Mouse (Mus musculus): ENCODE data around the gene Lman2. TPM values are rescaled to one million over a fixed set of nuclear protein-coding genes. Genes with fewer than 3 reads are reported as not detected.
A peak's percentile ranks its signal among the peaks of the same experiment; 100 is the strongest.

The Lman2 gene
- polyA plus RNA-seq, 1 experiment from 2014 or later, result 85.3 TPM

GRCm38 (mm10) chr13:55327169-55327568 is 35.4 kb downstream of the Lman2 start:
- 55% methylated on average over 4 of the region's 4 CpGs for WGBS
- no peaks in the 10 kb centered on the region for H3K27me3 ChIP-seq (ENCODE audit: control insufficient read depth, insufficient read depth, low read length)
- DNase-seq (ENCODE audit: low spot score), result no peak
- no peak overlapping the region for H3K27ac ChIP-seq (replicated peaks; ENCODE audit: low read depth, low read length)
- no peak overlapping the region for H3K4me3 ChIP-seq (ENCODE audit: low read depth, low read length)
- peaks cover 21% of the 10 kb centered on the region for H3K4me1 ChIP-seq (ENCODE audit: control insufficient read depth, insufficient read depth, low read length)
- no peaks in the 10 kb centered on the region for H3K9me3 ChIP-seq (ENCODE audit: control insufficient read depth, low read length)
- no peak for ATAC-seq (ENCODE audit: insufficient number of reproducible peaks, low FRiP score, low TSS enrichment, low read depth)
- peaks cover 15% of the 10 kb centered on the region for H3K36me3 ChIP-seq (ENCODE audit: control insufficient read depth, insufficient read depth, low read length)
- no peak overlapping the region for H3K9ac ChIP-seq (ENCODE audit: low read length)
- no peak overlapping the region for H3K4me2 ChIP-seq (ENCODE audit: low read depth, severe bottlenecking)

GRCm38 (mm10) chr13:55325596-55325995 is 37.0 kb downstream of the Lman2 start:
- no peaks in the 10 kb centered on the region for H3K9me3 ChIP-seq (ENCODE audit: control insufficient read depth, low read length)
- peaks cover 22% of the 10 kb centered on the region for H3K4me1 ChIP-seq (ENCODE audit: control insufficient read depth, insufficient read depth, low read length)
- no peak overlapping the region for H3K4me2 ChIP-seq (ENCODE audit: low read depth, severe bottlenecking)
- no peak overlapping the region for H3K4me3 ChIP-seq (ENCODE audit: low read depth, low read length)
- no peak overlapping the region for H3K27ac ChIP-seq (replicated peaks; ENCODE audit: low read depth, low read length)
- WGBS, result 89% methylated on average over 11 of the region's 11 CpGs
- DNase-seq (ENCODE audit: low spot score) (no peak), ATAC-seq (ENCODE audit: insufficient number of reproducible peaks, low FRiP score, low TSS enrichment, low read depth) (no peak)
- no peak overlapping the region for H3K9ac ChIP-seq (ENCODE audit: low read length)
- H3K36me3 ChIP-seq (ENCODE audit: control insufficient read depth, insufficient read depth, low read length), result peaks cover 15% of the 10 kb centered on the region
- H3K27me3 ChIP-seq (ENCODE audit: control insufficient read depth, insufficient read depth, low read length), result no peaks in the 10 kb centered on the region

GRCm38 (mm10) chr13:55322130-55322825 is 40.3 kb downstream of the Lman2 start:
- peak; percentile 51 for DNase-seq (ENCODE audit: low spot score)
- Histone ChIP-seq H3K9me3 (ENCODE audit: control insufficient read depth, low read length) (no peaks in the 10 kb centered on the region), H3K9ac (ENCODE audit: low read length) (peak overlapping the region; percentile 91), H3K4me3 (ENCODE audit: low read depth, low read length) (peak overlapping the region; percentile 96), H3K27ac (replicated peaks; ENCODE audit: low read depth, low read length) (no peak overlapping the region), H3K4me2 (ENCODE audit: low read depth, severe bottlenecking) (peak overlapping the region; percentile 95), H3K4me1 (ENCODE audit: control insufficient read depth, insufficient read depth, low read length) (peaks cover 13% of the 10 kb centered on the region; the same call in 1 of the 2 replicates), H3K27me3 (ENCODE audit: control insufficient read depth, insufficient read depth, low read length) (no peaks in the 10 kb centered on the region), H3K36me3 (ENCODE audit: control insufficient read depth, insufficient read depth, low read length) (peaks cover 15% of the 10 kb centered on the region)
- ATAC-seq (ENCODE audit: insufficient number of reproducible peaks, low FRiP score, low TSS enrichment, low read depth), result no peak
- 1% methylated on average over 31 of the region's 31 CpGs for WGBS

- H3K4me2 ChIP-seq (ENCODE audit: low read depth, severe bottlenecking), result peak within 1 kb of the TSS; percentile 95
- peaks cover 11% of the 10 kb centered on the region for H3K36me3 ChIP-seq (ENCODE audit: control insufficient read depth, insufficient read depth, low read length)
- ATAC-seq (ENCODE audit: insufficient number of reproducible peaks, low FRiP score, low TSS enrichment, low read depth) (peak; percentile 80), DNase-seq (ENCODE audit: low spot score) (peak; percentile 91)
- H3K4me1 ChIP-seq (ENCODE audit: control insufficient read depth, insufficient read depth, low read length), result peaks cover 13% of the 10 kb centered on the region; the same call in 1 of the 2 replicates
- peak within 1 kb of the TSS; percentile 96 for H3K4me3 ChIP-seq (ENCODE audit: low read depth, low read length)
- no peak within 1 kb of the TSS; the same call in 1 of the 2 replicates for H3K27ac ChIP-seq (replicated peaks; ENCODE audit: low read depth, low read length)
- under 1% methylated on average over 73 of the region's 73 CpGs for WGBS
- no peaks in the 10 kb centered on the region for H3K27me3 ChIP-seq (ENCODE audit: control insufficient read depth, insufficient read depth, low read length)
- no peaks in the 10 kb centered on the region for H3K9me3 ChIP-seq (ENCODE audit: control insufficient read depth, low read length)
- H3K9ac ChIP-seq (ENCODE audit: low read length), result peak within 1 kb of the TSS; percentile 91
These were observed 41.0 kb downstream of the Lman2 start, which contains the start of gene Rab24 for GRCm38 (mm10) chr13:55321434-55322129. Gene Rab24 (minus strand): TSS chr13:55321946.

- peak within 1 kb of the TSS; percentile 95 for H3K4me2 ChIP-seq (ENCODE audit: low read depth, severe bottlenecking)
- H3K27me3 ChIP-seq (ENCODE audit: control insufficient read depth, insufficient read depth, low read length), result no peaks in the 10 kb centered on the region
- no peak within 1 kb of the TSS; the same call in 1 of the 2 replicates for H3K27ac ChIP-seq (replicated peaks; ENCODE audit: low read depth, low read length)
- H3K4me1 ChIP-seq (ENCODE audit: control insufficient read depth, insufficient read depth, low read length), result peaks cover 13% of the 10 kb centered on the region; the same call in 1 of the 2 replicates
- H3K36me3 ChIP-seq (ENCODE audit: control insufficient read depth, insufficient read depth, low read length), result peaks cover 7% of the 10 kb centered on the region
- 86% methylated on average over 4 of the region's 4 CpGs for WGBS
- ATAC-seq (ENCODE audit: insufficient number of reproducible peaks, low FRiP score, low TSS enrichment, low read depth) (no peak), DNase-seq (ENCODE audit: low spot score) (no peak)
- H3K9ac ChIP-seq (ENCODE audit: low read length), result peak within 1 kb of the TSS; percentile 91
- H3K9me3 ChIP-seq (ENCODE audit: control insufficient read depth, low read length), result no peaks in the 10 kb centered on the region
- H3K4me3 ChIP-seq (ENCODE audit: low read depth, low read length), result peak within 1 kb of the TSS; percentile 96
These were observed 42.6 kb downstream of the Lman2 start, which contains the start of gene Prelid1 for GRCm38 (mm10) chr13:55319931-55320533. Gene Prelid1 (plus strand): TSS chr13:55320500.

GRCm38 (mm10) chr13:55318351-55318750 is 44.2 kb downstream of the Lman2 start:
- Histone ChIP-seq H3K4me2 (ENCODE audit: low read depth, severe bottlenecking) (no peak overlapping the region), H3K27me3 (ENCODE audit: control insufficient read depth, insufficient read depth, low read length) (no peaks in the 10 kb centered on the region), H3K36me3 (ENCODE audit: control insufficient read depth, insufficient read depth, low read length) (peaks cover 16% of the 10 kb centered on the region), H3K27ac (replicated peaks; ENCODE audit: low read depth, low read length) (no peak overlapping the region), H3K4me3 (ENCODE audit: low read depth, low read length) (no peak overlapping the region), H3K4me1 (ENCODE audit: control insufficient read depth, insufficient read depth, low read length) (peaks cover 13% of the 10 kb centered on the region; the same call in 1 of the 2 replicates), H3K9ac (ENCODE audit: low read length) (peak overlapping the region; percentile 4; the same call in 1 of the 2 replicates), H3K9me3 (ENCODE audit: control insufficient read depth, low read length) (no peaks in the 10 kb centered on the region)
- no peak for DNase-seq (ENCODE audit: low spot score)
- ATAC-seq (ENCODE audit: insufficient number of reproducible peaks, low FRiP score, low TSS enrichment, low read depth), result no peak
- 83% methylated on average over 3 of the region's 3 CpGs for WGBS

- WGBS, result 80% methylated on average over 2 of the region's 2 CpGs
- H3K36me3 ChIP-seq (ENCODE audit: control insufficient read depth, insufficient read depth, low read length), result peaks cover 30% of the 10 kb centered on the region
- H3K9ac ChIP-seq (ENCODE audit: low read length), result no peak overlapping the region
- H3K9me3 ChIP-seq (ENCODE audit: control insufficient read depth, low read length), result no peaks in the 10 kb centered on the region
- DNase-seq (ENCODE audit: low spot score) (no peak), ATAC-seq (ENCODE audit: insufficient number of reproducible peaks, low FRiP score, low TSS enrichment, low read depth) (no peak)
- no peak overlapping the region for H3K4me2 ChIP-seq (ENCODE audit: low read depth, severe bottlenecking)
- no peaks in the 10 kb centered on the region for H3K4me1 ChIP-seq (ENCODE audit: control insufficient read depth, insufficient read depth, low read length)
- H3K27me3 ChIP-seq (ENCODE audit: control insufficient read depth, insufficient read depth, low read length), result no peaks in the 10 kb centered on the region
- no peak overlapping the region for H3K27ac ChIP-seq (replicated peaks; ENCODE audit: low read depth, low read length)
- H3K4me3 ChIP-seq (ENCODE audit: low read depth, low read length), result no peak overlapping the region
These were observed 47.6 kb downstream of the Lman2 start for GRCm38 (mm10) chr13:55314891-55315412.

GRCm38 (mm10) chr13:55313051-55313450 is 49.5 kb downstream of the Lman2 start:
- Histone ChIP-seq H3K9ac (ENCODE audit: low read length) (no peak overlapping the region), H3K27me3 (ENCODE audit: control insufficient read depth, insufficient read depth, low read length) (no peaks in the 10 kb centered on the region), H3K4me1 (ENCODE audit: control insufficient read depth, insufficient read depth, low read length) (no peaks in the 10 kb centered on the region), H3K36me3 (ENCODE audit: control insufficient read depth, insufficient read depth, low read length) (peaks cover 30% of the 10 kb centered on the region), H3K4me2 (ENCODE audit: low read depth, severe bottlenecking) (no peak overlapping the region), H3K9me3 (ENCODE audit: control insufficient read depth, low read length) (no peaks in the 10 kb centered on the region), H3K4me3 (ENCODE audit: low read depth, low read length) (no peak overlapping the region), H3K27ac (replicated peaks; ENCODE audit: low read depth, low read length) (no peak overlapping the region)
- ATAC-seq (ENCODE audit: insufficient number of reproducible peaks, low FRiP score, low TSS enrichment, low read depth) (no peak), DNase-seq (ENCODE audit: low spot score) (no peak)
- WGBS, result 90% methylated on average over 9 of the region's 9 CpGs
